Mouse (Mus musculus) testis, adult 2 months (tissue): ENCODE measurements around the gene Arhgef17. TPM values are rescaled to one million over a fixed set of nuclear protein-coding genes. Genes with fewer than 3 reads are reported as not detected.

Source experiments
- H3K27ac ChIP-seq: fragments of 200-500 bp; 2 replicates; pipeline ENCODE4 v1.5.1; 2012; ENCODE audit warnings: low read depth, low read length; ENCODE audit not compliant: control insufficient read depth, insufficient read depth
- H3K27me3 ChIP-seq: fragments of 200-500 bp; 2 replicates; pipeline ENCODE4 v1.6.1; 2012; ENCODE audit warnings: mild to moderate bottlenecking, low read length, moderate library complexity; ENCODE audit not compliant: control insufficient read depth, insufficient read depth
- H3K36me3 ChIP-seq: fragments of 200-500 bp; 2 replicates; pipeline ENCODE4 v1.6.1; 2012; ENCODE audit warnings: mild to moderate bottlenecking, low read length; ENCODE audit not compliant: control insufficient read depth, insufficient read depth
- H3K4me1 ChIP-seq: fragments of 200-500 bp; 2 replicates; pipeline ENCODE4 v1.6.1; 2012; ENCODE audit warnings: low read length; ENCODE audit not compliant: control insufficient read depth, insufficient read depth
- H3K4me3 ChIP-seq: fragments of 200-500 bp; 2 replicates; pipeline ENCODE4 v1.5.1; 2012; ENCODE audit warnings: low read depth, mild to moderate bottlenecking, low read length, moderate library complexity, mixed read lengths; ENCODE audit not compliant: control insufficient read depth
- CTCF ChIP-seq: fragments of 200-500 bp; IDR thresholded peaks from 2 replicates; pipeline ENCODE4 v1.5.1; 2012; ENCODE audit warnings: low read depth, mild to moderate bottlenecking, inconsistent platforms, low read length, moderate library complexity; ENCODE audit not compliant: control insufficient read depth, insufficient read depth, insufficient replicate concordance
- POLR2A ChIP-seq: fragments of 200-500 bp; IDR thresholded peaks from 2 replicates; pipeline ENCODE4 v1.6.1; 2012; ENCODE audit warnings: low read depth, mild to moderate bottlenecking, inconsistent platforms, low read length, moderate library complexity; ENCODE audit not compliant: control insufficient read depth
- polyA plus RNA-seq: library from polyadenylated mRNA; depleted of rRNA; stranded (reverse); fragments of >200 nt; gene quantifications from 2 replicates; pipeline ENCODE4 v1.2.3, GENCODE M21; 2012

Gene Arhgef17
- polyA plus RNA-seq, 1 experiment, result 2.8 TPM

- TF ChIP-seq POLR2A, result no peak
- TF ChIP-seq CTCF, result no peak
- H3K27me3 ChIP-seq, result no peaks in the 10 kb centered on the region
- no peak overlapping the region for H3K27ac ChIP-seq
- H3K4me1 ChIP-seq, result no peaks in the 10 kb centered on the region
- no peak overlapping the region for H3K4me3 ChIP-seq
- no peaks in the 10 kb centered on the region for H3K36me3 ChIP-seq
Observed at GRCm38 (mm10) chr7:100839632-100840402, 92.1 kb downstream of the Arhgef17 start.

GRCm38 (mm10) chr7:100837701-100838100 lies 94.2 kb downstream of the Arhgef17 start:
- Histone ChIP-seq H3K27ac (no peak overlapping the region), H3K4me3 (no peak overlapping the region), H3K36me3 (no peaks in the 10 kb centered on the region), H3K27me3 (no peaks in the 10 kb centered on the region), H3K4me1 (no peaks in the 10 kb centered on the region)
- TF ChIP-seq CTCF, result no peak
- TF ChIP-seq POLR2A, result no peak

- Histone ChIP-seq H3K4me3 (no peak overlapping the region), H3K27ac (no peak overlapping the region), H3K4me1 (no peaks in the 10 kb centered on the region), H3K27me3 (no peaks in the 10 kb centered on the region), H3K36me3 (no peaks in the 10 kb centered on the region)
- no peak for TF ChIP-seq CTCF
- no peak for TF ChIP-seq POLR2A
Observed at GRCm38 (mm10) chr7:100836657-100837056, 95.2 kb downstream of the Arhgef17 start.

- Histone ChIP-seq H3K36me3 (no peaks in the 10 kb centered on the region), H3K4me3 (no peak overlapping the region), H3K27ac (no peak overlapping the region), H3K27me3 (no peaks in the 10 kb centered on the region), H3K4me1 (no peaks in the 10 kb centered on the region)
- TF ChIP-seq POLR2A, result no peak
- no peak for TF ChIP-seq CTCF
Observed at GRCm38 (mm10) chr7:100835711-100836110, 96.2 kb downstream of the Arhgef17 start.

DNA sequence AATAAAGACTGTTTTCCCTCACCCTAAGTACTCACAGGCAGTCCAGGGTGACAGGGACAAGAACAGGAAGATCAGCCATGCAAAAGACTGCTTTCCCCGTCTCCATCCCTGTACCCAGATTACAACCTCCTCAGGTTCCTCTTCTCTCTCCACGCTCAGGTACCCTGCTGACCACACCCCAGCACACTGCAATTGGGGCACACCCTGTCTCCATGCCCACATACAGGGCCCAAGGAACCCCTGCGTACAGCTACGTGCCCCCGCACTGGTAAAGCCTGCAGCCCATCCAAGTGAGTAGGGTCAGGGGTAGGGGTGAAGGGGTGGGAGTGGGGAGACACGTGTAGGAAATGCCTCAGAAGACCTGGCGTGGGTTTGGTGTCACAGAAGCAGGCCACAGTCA lies 96.7 kb downstream of the Arhgef17 start:
- H3K4me3 ChIP-seq, result no peak overlapping the region
- no peaks in the 10 kb centered on the region for H3K36me3 ChIP-seq
- H3K4me1 ChIP-seq, result no peaks in the 10 kb centered on the region
- TF ChIP-seq CTCF, result no peak
- no peak for TF ChIP-seq POLR2A
- H3K27me3 ChIP-seq, result no peaks in the 10 kb centered on the region
- H3K27ac ChIP-seq, result no peak overlapping the region

- Histone ChIP-seq H3K36me3 (no peaks in the 10 kb centered on the region), H3K4me1 (no peaks in the 10 kb centered on the region), H3K27me3 (no peaks in the 10 kb centered on the region), H3K27ac (no peak overlapping the region), H3K4me3 (no peak overlapping the region)
- no peak for TF ChIP-seq CTCF
- no peak for TF ChIP-seq POLR2A
Observed at GRCm38 (mm10) chr7:100833859-100834258, 98.0 kb downstream of the Arhgef17 start.

- TF ChIP-seq POLR2A, result no peak
- no peak for TF ChIP-seq CTCF
- Histone ChIP-seq H3K27ac (no peak overlapping the region), H3K4me1 (no peaks in the 10 kb centered on the region), H3K36me3 (no peaks in the 10 kb centered on the region), H3K4me3 (no peak overlapping the region), H3K27me3 (no peaks in the 10 kb centered on the region)
Observed at GRCm38 (mm10) chr7:100828549-100828948, 103.4 kb downstream of the Arhgef17 start.
